Comparison of ENCODE assay signal across 28 mouse cellular contexts in the genomic region with DNA sequence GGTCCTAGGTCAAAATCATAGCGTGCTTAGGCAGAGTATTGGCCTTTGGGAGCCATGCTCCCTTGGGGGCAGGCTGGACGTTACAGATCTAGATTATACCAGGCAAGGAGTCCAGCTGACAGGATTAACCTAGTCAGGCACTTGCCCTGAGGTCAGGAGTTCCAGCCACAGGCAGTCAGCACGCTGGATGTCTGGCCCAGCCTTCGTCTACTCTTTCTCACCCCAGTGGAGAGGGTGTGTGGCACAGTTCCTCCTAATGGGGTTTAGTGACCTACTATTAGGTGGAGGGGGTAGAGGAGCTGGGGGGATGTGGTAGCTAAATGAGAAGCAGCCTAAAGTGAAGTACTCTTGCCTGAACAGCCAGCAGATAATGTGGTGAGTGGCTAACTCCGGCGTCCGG. TPM values are rescaled to one million over a fixed set of nuclear protein-coding genes. Genes with fewer than 3 reads are reported as not detected.
DNase-seq lines count a peak whose midpoint lies in the region; ATAC-seq and TF ChIP-seq lines count a peak whose summit lies in the region.
"Had no signal": no experiment of that assay in that cellular context is flagged by ENCODE, and none has a peak within 500 bp of the region (broad histone marks: within the 10 kb centered on the region; RNA-seq: fewer than 3 reads in every experiment).

No protein-coding gene starts in this region.

- no peaks in the 10 kb centered on the region for H3K36me3 ChIP-seq in forebrain, embryonic 15.5 days
- H3K36me3 ChIP-seq in forebrain, embryonic 11.5 days (ENCODE audit: control insufficient read depth, insufficient read depth, low read length): no peaks in the 10 kb centered on the region
- H3K36me3 ChIP-seq in heart, embryonic 13.5 days: no peaks in the 10 kb centered on the region
- no peaks in the 10 kb centered on the region for H3K36me3 ChIP-seq in liver, postnatal 0 days (replicated peaks; ENCODE audit: insufficient read depth, low read length)
- H3K36me3 ChIP-seq in liver, embryonic 12.5 days: no peaks in the 10 kb centered on the region
- no peaks in the 10 kb centered on the region for H3K36me3 ChIP-seq in splenic B cell, adult 2 months (ENCODE audit: control insufficient read depth, insufficient read depth, low read length, poor library complexity, severe bottlenecking)
- H3K36me3 ChIP-seq: embryonic facial prominence, embryonic 13.5 days; lung, embryonic 15.5 days had no signal

- intact Hi-C loops in heart, postnatal 10 days (cut with DNase I): no loop called here

- no peak overlapping the region for H3K4me2 ChIP-seq in forebrain, embryonic 15.5 days (replicated peaks)
- H3K4me2 ChIP-seq in forebrain, embryonic 11.5 days (ENCODE audit: low read depth, low read length, severe bottlenecking): no peak overlapping the region
- H3K4me2 ChIP-seq in heart, embryonic 13.5 days: no peak overlapping the region
- no peak overlapping the region for H3K4me2 ChIP-seq in liver, postnatal 0 days (ENCODE audit: low read depth, low read length)
- no peak overlapping the region for H3K4me2 ChIP-seq in liver, embryonic 12.5 days
- H3K4me2 ChIP-seq: embryonic facial prominence, embryonic 13.5 days; forebrain, embryonic 13.5 days; hindbrain, embryonic 14.5 days; liver, embryonic 11.5 days; lung, embryonic 15.5 days; midbrain, embryonic 11.5 days had no signal

- TF ChIP-seq CTCF in liver, postnatal 0 days (IDR thresholded peaks at IDR 0.05; ENCODE audit: low read depth): no peak

- no peak overlapping the region for H3K27ac ChIP-seq in forebrain, embryonic 15.5 days (replicated peaks)
- H3K27ac ChIP-seq in forebrain, embryonic 11.5 days (ENCODE audit: low read depth, low read length): no peak overlapping the region
- H3K27ac ChIP-seq in heart, embryonic 13.5 days (replicated peaks): 0 out of 2 replicates have a peak overlapping the region, but pooled peaks have one; percentile 33
- H3K27ac ChIP-seq in liver, postnatal 0 days (ENCODE audit: low read depth): peak overlapping the region; percentile 5
- no peak overlapping the region for H3K27ac ChIP-seq in liver, embryonic 12.5 days
- H3K27ac ChIP-seq: embryonic facial prominence, embryonic 13.5 days; forebrain, embryonic 13.5 days; hindbrain, embryonic 14.5 days; layer of hippocampus, adult 2 months; lung, embryonic 15.5 days had no signal

- 54% methylated on average over 7 of the region's 7 CpGs for WGBS in forebrain, embryonic 15.5 days
- WGBS in forebrain, embryonic 11.5 days: 62% methylated on average over 7 of the region's 7 CpGs
- WGBS in heart, embryonic 13.5 days: 43% methylated on average over 7 of the region's 7 CpGs
- WGBS in liver, postnatal 0 days (ENCODE audit: insufficient replicate concordance): 54% methylated on average over 7 of the region's 7 CpGs
- 54% methylated on average over 7 of the region's 7 CpGs for WGBS in liver, embryonic 12.5 days (ENCODE audit: insufficient replicate concordance)

- 0 out of 2 replicates have a peak, but pooled peaks have one; percentile 45 for ATAC-seq in forebrain, embryonic 15.5 days (replicated peaks)
- no peak for ATAC-seq in forebrain, embryonic 11.5 days (replicated peaks; ENCODE audit: low FRiP score)
- no peak for ATAC-seq in heart, embryonic 13.5 days (ENCODE audit: extremely low read depth, insufficient number of reproducible peaks, low FRiP score, low TSS enrichment)
- ATAC-seq in liver, postnatal 0 days: no peak
- ATAC-seq in liver, embryonic 12.5 days: no peak
- ATAC-seq: activated CD4-positive, CD25-positive, alpha-beta regulatory T cell, adult 4 months; forebrain, embryonic 13.5 days; inflammation-experienced regulatory T-cells, adult 6 months had no signal

- no peak overlapping the region for H3K4me3 ChIP-seq in forebrain, embryonic 15.5 days
- no peak overlapping the region for H3K4me3 ChIP-seq in forebrain, embryonic 11.5 days (ENCODE audit: low read depth, low read length)
- H3K4me3 ChIP-seq in heart, embryonic 13.5 days: no peak overlapping the region
- H3K4me3 ChIP-seq in liver, postnatal 0 days (ENCODE audit: low read depth, low read length): no peak overlapping the region
- no peak overlapping the region for H3K4me3 ChIP-seq in liver, embryonic 12.5 days
- H3K4me3 ChIP-seq: embryonic facial prominence, embryonic 13.5 days; erythroblast, embryonic 14.5 days; forebrain, embryonic 13.5 days; layer of hippocampus, adult 2 months; lung, embryonic 15.5 days had no signal

- H3K9ac ChIP-seq in forebrain, embryonic 15.5 days (replicated peaks): no peak overlapping the region
- H3K9ac ChIP-seq in forebrain, embryonic 11.5 days (ENCODE audit: low read length): no peak overlapping the region
- peak overlapping the region; percentile 19; the same call in 1 of the 2 replicates for H3K9ac ChIP-seq in heart, embryonic 13.5 days
- H3K9ac ChIP-seq in liver, postnatal 0 days (replicated peaks): no peak overlapping the region
- H3K9ac ChIP-seq in liver, embryonic 12.5 days: no peak overlapping the region
- H3K9ac ChIP-seq: embryonic facial prominence, embryonic 13.5 days; forebrain, embryonic 13.5 days; hindbrain, embryonic 14.5 days; lung, embryonic 15.5 days had no signal

- H3K9me3 ChIP-seq in forebrain, embryonic 15.5 days: no peaks in the 10 kb centered on the region
- H3K9me3 ChIP-seq in forebrain, embryonic 11.5 days (ENCODE audit: control insufficient read depth, low read length): no peaks in the 10 kb centered on the region
- H3K9me3 ChIP-seq in heart, embryonic 13.5 days: 0 out of 2 replicates have a peak, but pooled peaks cover 2% of the 10 kb centered on the region
- H3K9me3 ChIP-seq in liver, postnatal 0 days (ENCODE audit: low read length): no peaks in the 10 kb centered on the region
- no peaks in the 10 kb centered on the region for H3K9me3 ChIP-seq in liver, embryonic 12.5 days (replicated peaks)
- H3K9me3 ChIP-seq: forebrain, embryonic 13.5 days; lung, embryonic 15.5 days had no signal

- TF ChIP-seq EP300 in liver, postnatal 0 days (IDR thresholded peaks at IDR 0.05; ENCODE audit: low read depth): no peak

- H3K27me3 ChIP-seq in forebrain, embryonic 15.5 days: no peaks in the 10 kb centered on the region
- H3K27me3 ChIP-seq in forebrain, embryonic 11.5 days (ENCODE audit: control insufficient read depth, insufficient read depth, low read length): no peaks in the 10 kb centered on the region
- H3K27me3 ChIP-seq in heart, embryonic 13.5 days (replicated peaks): no peaks in the 10 kb centered on the region
- H3K27me3 ChIP-seq in liver, postnatal 0 days (ENCODE audit: insufficient read depth, low read length): no peaks in the 10 kb centered on the region
- H3K27me3 ChIP-seq in liver, embryonic 12.5 days (replicated peaks): no peaks in the 10 kb centered on the region
- H3K27me3 ChIP-seq in splenic B cell, adult 2 months (ENCODE audit: control insufficient read depth, insufficient read depth, low read length, poor library complexity, severe bottlenecking): no peaks in the 10 kb centered on the region
- H3K27me3 ChIP-seq: embryonic facial prominence, embryonic 13.5 days; forebrain, embryonic 13.5 days; lung, embryonic 15.5 days had no signal

- DNase-seq in forebrain, embryonic 11.5 days (ENCODE audit: low spot score): no peak
- no peak for DNase-seq in heart, postnatal 10 days
- DNase-seq in liver, postnatal 0 days: no peak
- DNase-seq in splenic B cell, adult 2 months (ENCODE audit: low read depth, low spot score): peak; percentile 28
- DNase-seq in cerebellum, postnatal 4 days (ENCODE audit: low spot score in 2 of 2): no peak
- DNase-seq: adrenal gland, adult 8-10 months; cerebellum, adult 2 months; embryo, embryonic 11 days; gastrocnemius, postnatal 25 days; heart, postnatal 4 days; kidney, adult 8-10 months; kidney, postnatal 25 days; lung, postnatal 36 days; right cerebral cortex, postnatal 25 days; spleen, adult 18-20 months had no signal

- no peaks in the 10 kb centered on the region for H3K4me1 ChIP-seq in forebrain, embryonic 15.5 days
- H3K4me1 ChIP-seq in forebrain, embryonic 11.5 days (replicated peaks; ENCODE audit: control insufficient read depth, insufficient read depth, low read length): no peaks in the 10 kb centered on the region
- H3K4me1 ChIP-seq in heart, embryonic 13.5 days: peaks cover 58% of the 10 kb centered on the region
- H3K4me1 ChIP-seq in liver, postnatal 0 days (ENCODE audit: insufficient read depth): peaks cover 53% of the 10 kb centered on the region
- H3K4me1 ChIP-seq in liver, embryonic 12.5 days: peaks cover 26% of the 10 kb centered on the region
- H3K4me1 ChIP-seq: embryonic facial prominence, embryonic 13.5 days; forebrain, embryonic 13.5 days had no signal

RNA-seq across cellular contexts. Expression of gene Inpp4a, which starts 14.7 kb away (rescaled TPM):
- 55.0 and 56.0 TPM in 2 replicates for polyA plus RNA-seq in forebrain, embryonic 15.5 days (2015; fragmentation: Nextera tagmentation; extraction: Ambion mirVana)
- polyA plus RNA-seq in forebrain, embryonic 11.5 days (2014; fragmentation: Nextera tagmentation; extraction: Ambion mirVana): 16.9 and 17.0 TPM in 2 replicates
- 14.7 and 14.8 TPM in 2 replicates for polyA plus RNA-seq in heart, embryonic 13.5 days (2015; fragmentation: Nextera tagmentation; extraction: Ambion mirVana)
- total RNA-seq in heart, postnatal 10 days (2021): 10 to 100 TPM; 17.3 to 18.6 TPM
- 5.0 and 6.7 TPM in 2 replicates for polyA plus RNA-seq in liver, postnatal 0 days (2015; fragmentation: Nextera tagmentation; extraction: Ambion mirVana)
- polyA plus RNA-seq in liver, embryonic 12.5 days (2016; fragmentation: Nextera tagmentation; extraction: Ambion mirVana): 4.0 and 4.1 TPM in 2 replicates

Comparison
In these comparisons a context has a peak if more than half of its experiments do, and no peak if none do; other contexts are left out.
1. H3K27ac ChIP-seq: peak in heart, embryonic 13.5 days (single experiment) and liver, postnatal 0 days (single experiment); none in forebrain, embryonic 15.5 days (single experiment), forebrain, embryonic 11.5 days (single experiment) and liver, embryonic 12.5 days (single experiment).